Mouse (Mus musculus) thymus, postnatal 36 days (tissue): ENCODE measurements around the gene Slc51b.
A peak's percentile ranks its signal among the peaks of the same experiment; 100 is the strongest.

Experiments
- DNase-seq, 2 experiments: peaks; one replicate each; pipeline ENCODE4 v3.0.0; 2022; ENCODE audit warnings: mixed read lengths in 2 of 2

Gene Slc51b

GRCm38 (mm10) chr9:65422760-65423501 is at the start of gene Slc51b:
Slc51b (minus strand) TSS chr9:65422955.
- no peak for DNase-seq

GRCm38 (mm10) chr9:65467686-65468085 is 44.9 kb upstream of the Slc51b start:
- DNase-seq, result no peak

- no peak for DNase-seq
Measured at GRCm38 (mm10) chr9:65465241-65465640, 42.5 kb upstream of the Slc51b start.

GRCm38 (mm10) chr9:65464161-65464560 is 41.4 kb upstream of the Slc51b start:
- no peak for DNase-seq

GRCm38 (mm10) chr9:65462544-65462943 is 39.8 kb upstream of the Slc51b start:
- no peak for DNase-seq

GRCm38 (mm10) chr9:65460732-65461442 is 38.1 kb upstream of the Slc51b start, which contains the start of gene Spg21:
Spg21 (plus strand) TSS chr9:65460947.
- DNase-seq, result peak; percentile 96 to 98

GRCm38 (mm10) chr9:65460198-65460597 is 37.4 kb upstream of the Slc51b start:
- DNase-seq, result no peak

- DNase-seq, result no peak
Measured at GRCm38 (mm10) chr9:65458975-65459374, 36.2 kb upstream of the Slc51b start.

- DNase-seq, result no peak
Measured at GRCm38 (mm10) chr9:65447951-65448350, 25.2 kb upstream of the Slc51b start.

- no peak for DNase-seq
Measured at GRCm38 (mm10) chr9:65444692-65445091, 21.9 kb upstream of the Slc51b start.

GRCm38 (mm10) chr9:65435671-65436301 is 13.0 kb upstream of the Slc51b start, which contains the start of gene Mtfmt:
Mtfmt (plus strand) TSS chr9:65435782.
- peak; percentile 97 to 98 for DNase-seq

GRCm38 (mm10) chr9:65435211-65435610 is 12.5 kb upstream of the Slc51b start:
- DNase-seq, result peak in 1 of 2 experiments; percentile 16

- peak; percentile 63 to 69 for DNase-seq
Measured at GRCm38 (mm10) chr9:65434140-65434539, 11.4 kb upstream of the Slc51b start.

GRCm38 (mm10) chr9:65432236-65432635 is 9.5 kb upstream of the Slc51b start:
- peak; percentile 74 to 76 for DNase-seq

GRCm38 (mm10) chr9:65430921-65431320 is 8.2 kb upstream of the Slc51b start:
- DNase-seq, result no peak

GRCm38 (mm10) chr9:65430401-65430800 is 7.6 kb upstream of the Slc51b start:
- DNase-seq, result no peak

- no peak for DNase-seq
Measured at GRCm38 (mm10) chr9:65428003-65428402, 5.2 kb upstream of the Slc51b start.

GRCm38 (mm10) chr9:65427511-65427910 is 4.8 kb upstream of the Slc51b start:
- DNase-seq, result no peak

GRCm38 (mm10) chr9:65424393-65424792 is 1.6 kb upstream of the Slc51b start:
- DNase-seq, result no peak

- no peak for DNase-seq
Measured at GRCm38 (mm10) chr9:65419633-65420032, 3.1 kb downstream of the Slc51b start.

- no peak for DNase-seq
Measured at GRCm38 (mm10) chr9:65417738-65418137, 5.0 kb downstream of the Slc51b start.

GRCm38 (mm10) chr9:65411326-65411725 is 11.4 kb downstream of the Slc51b start:
- DNase-seq, result no peak

GRCm38 (mm10) chr9:65410378-65410777 is 12.4 kb downstream of the Slc51b start:
- DNase-seq, result no peak

GRCm38 (mm10) chr9:65408871-65409295 is 13.9 kb downstream of the Slc51b start:
- no peak for DNase-seq
